Mouse (Mus musculus) layer of hippocampus, adult 18-20 months (tissue): ENCODE results near the gene C1qtnf12. TPM values are rescaled to one million over a fixed set of nuclear protein-coding genes. Genes with fewer than 3 reads are reported as not detected.

Source experiments
- DNase-seq, 2 experiments: peaks; one replicate each; pipeline ENCODE4 v3.0.0; 2022; ENCODE audit warnings: low spot score in 2 of 2
- total RNA-seq, 2 experiments: library from RNA; stranded (reverse); gene quantifications; 2 replicates each; pipeline ENCODE4 v1.2.3; 2021

The C1qtnf12 gene
- total RNA-seq, 2 experiments from 2014 or later = 15.7 to 16.8 TPM

DNA sequence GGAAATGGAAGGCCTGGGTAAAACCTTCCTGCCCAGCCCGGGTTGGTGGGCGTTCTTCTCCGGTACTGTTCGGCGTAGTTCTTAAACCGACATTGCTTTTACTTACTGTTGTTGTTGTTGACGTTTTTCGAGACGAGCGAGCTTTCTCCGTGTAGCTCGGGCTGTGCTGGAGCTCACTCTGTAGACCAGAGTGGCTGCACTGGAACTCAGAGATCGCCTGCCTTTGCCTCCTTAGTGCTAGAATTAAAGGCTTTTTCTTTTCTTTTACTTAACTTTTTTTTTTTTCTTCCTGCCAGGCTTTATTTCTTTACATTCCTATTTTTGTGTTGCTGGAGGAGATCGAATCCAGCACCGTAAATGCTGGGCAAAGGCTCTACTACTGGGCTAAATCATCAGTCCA, 31.5 kb downstream of the C1qtnf12 start:
- DNase-seq = no peak

DNA sequence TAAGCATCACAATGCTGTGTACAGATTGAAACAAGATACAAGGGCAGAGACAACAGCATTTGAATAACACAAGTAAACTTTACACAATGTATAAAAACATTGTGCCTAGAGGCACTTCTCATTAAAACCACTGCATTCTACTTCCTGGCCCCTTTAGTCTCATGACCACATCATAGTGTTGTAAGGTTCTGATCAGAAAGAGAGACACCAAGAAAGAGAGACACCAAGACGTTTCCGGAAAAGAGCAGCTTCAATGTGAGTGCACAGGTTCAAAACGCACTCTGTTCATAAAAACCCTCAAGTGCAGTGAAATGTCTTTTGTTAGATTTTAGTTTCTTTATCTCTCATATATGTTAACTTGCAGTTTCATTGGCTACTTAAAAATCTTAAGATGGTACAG, 42.0 kb downstream of the C1qtnf12 start:
- DNase-seq = no peak

DNA sequence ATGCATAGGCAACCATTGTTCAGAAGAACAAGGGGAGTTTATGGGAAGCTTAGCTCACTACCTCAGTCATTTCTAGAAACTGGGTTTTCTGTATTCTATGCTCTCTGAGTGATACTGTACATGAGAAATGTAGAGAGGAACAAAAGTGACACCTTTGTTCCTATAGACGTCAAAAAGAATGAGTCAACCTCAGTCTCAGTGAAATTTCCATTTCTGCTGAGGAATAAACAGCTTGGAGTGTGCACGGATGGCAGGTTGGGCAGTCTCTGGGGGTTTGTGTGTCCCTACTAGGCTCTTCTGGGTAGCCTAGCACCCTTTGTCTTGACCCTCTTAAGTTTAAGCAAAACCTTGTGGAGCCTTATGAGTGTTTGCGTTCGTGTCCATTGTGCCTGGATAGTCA, 46.3 kb downstream of the C1qtnf12 start:
- no peak for DNase-seq

DNA sequence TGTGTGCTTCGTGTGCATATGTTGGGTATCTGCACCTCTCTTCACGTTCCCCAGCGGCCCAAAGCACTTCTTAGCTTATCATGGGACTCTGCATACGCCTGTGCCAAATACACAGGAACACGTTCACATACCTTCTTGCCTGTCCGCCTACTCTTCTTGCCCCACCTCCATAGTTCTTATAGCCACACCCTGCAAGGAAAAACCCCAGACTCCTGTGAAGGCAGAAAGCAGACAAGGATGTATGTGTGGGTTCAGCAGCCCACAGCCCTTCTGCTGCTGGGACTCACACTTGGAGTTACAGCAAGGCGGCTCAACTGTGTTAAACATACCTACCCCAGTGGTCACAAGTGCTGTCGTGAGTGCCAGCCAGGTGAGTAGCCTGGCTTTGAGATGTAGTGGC, 51.5 kb downstream of the C1qtnf12 start, which contains the start of gene Tnfrsf4:
Gene Tnfrsf4 (plus strand): TSS at position 207 of the 400 bp plus-strand sequence.
- no peak for DNase-seq

DNA sequence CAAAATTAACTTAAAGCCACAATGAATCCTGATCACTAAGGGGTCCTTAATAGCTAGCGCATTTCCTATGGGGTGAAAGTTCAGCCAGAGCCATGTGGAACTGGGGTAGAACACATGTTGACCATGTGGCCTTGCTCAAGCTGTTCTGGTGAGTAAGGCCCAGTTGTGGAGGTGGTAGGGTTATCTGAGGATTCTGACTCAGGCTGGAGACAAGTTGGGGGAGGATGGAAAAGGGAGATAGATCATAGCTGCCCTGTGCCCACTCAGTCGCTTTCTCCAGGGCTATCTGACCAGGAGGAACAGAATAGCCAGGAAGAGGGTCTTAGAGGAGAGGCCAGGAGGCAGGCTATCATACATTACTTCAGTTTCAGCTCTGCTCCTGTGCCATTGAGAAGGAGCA, 52.3 kb downstream of the C1qtnf12 start:
- DNase-seq = no peak

Other genes starting within 250 kb of the C1qtnf12 start
- gene Tmem240, start 227.5 kb upstream of the C1qtnf12 start, total RNA-seq = 10 to 100 TPM; 35.8 to 39.5 TPM
- gene Atad3a, start 201.2 kb upstream of the C1qtnf12 start, total RNA-seq = 10 to 100 TPM; 50.6 to 50.9 TPM
- gene Vwa1, start 187.6 kb upstream of the C1qtnf12 start, total RNA-seq = 10 to 100 TPM; 10.4 to 11.9 TPM
- gene Tmem88b, start 176.4 kb upstream of the C1qtnf12 start, total RNA-seq = 10 to 100 TPM; 25.6 to 30.8 TPM
- gene Ankrd65, start 171.9 kb upstream of the C1qtnf12 start, total RNA-seq = not detected
- 10 to 100 TPM; 74.7 to 91.6 TPM for gene Mrpl20, start 159.4 kb upstream of the C1qtnf12 start, total RNA-seq
- gene Ccnl2, start 149.8 kb upstream of the C1qtnf12 start, total RNA-seq = 10 to 100 TPM; 70.4 to 79.3 TPM
- gene Aurkaip1, start 131.0 kb upstream of the C1qtnf12 start, total RNA-seq = 100 to 1,000 TPM in 1 of 2 experiments, 10 to 100 TPM in 1; 97.4 to 106 TPM
- 1 to 10 TPM; 5.6 to 6.9 TPM for gene Mxra8, start 122.6 kb upstream of the C1qtnf12 start, total RNA-seq
- 10 to 100 TPM; 85.4 to 86.9 TPM for gene Dvl1, start 114.9 kb upstream of the C1qtnf12 start, total RNA-seq
- under 1 TPM; 0.30 to 0.35 TPM for gene Tas1r3, start 99.0 kb upstream of the C1qtnf12 start, total RNA-seq
- 10 to 100 TPM; 31.9 to 33.2 TPM for gene Cptp, start 92.9 kb upstream of the C1qtnf12 start, total RNA-seq
- gene Ints11, start 92.8 kb upstream of the C1qtnf12 start, total RNA-seq = 10 to 100 TPM; 29.0 to 33.8 TPM
- 10 to 100 TPM; 45.8 to 54.9 TPM for gene Pusl1, start 70.5 kb upstream of the C1qtnf12 start, total RNA-seq
- 100 to 1,000 TPM; 105 to 120 TPM for gene Acap3, start 70.5 kb upstream of the C1qtnf12 start, total RNA-seq
- gene Ube2j2, start 18.5 kb upstream of the C1qtnf12 start, total RNA-seq = 10 to 100 TPM; 68.2 to 70.8 TPM
- gene B3galt6, start 30.3 kb downstream of the C1qtnf12 start, total RNA-seq = 10 to 100 TPM in 1 of 2 experiments, 1 to 10 TPM in 1; 9.3 to 10.3 TPM
- gene Sdf4, start 30.6 kb downstream of the C1qtnf12 start, total RNA-seq = 100 to 1,000 TPM; 202 to 203 TPM
- gene Tnfrsf4, start 51.5 kb downstream of the C1qtnf12 start, total RNA-seq = 1 to 10 TPM in 1 of 2 experiments, under 1 TPM in 1; 0.94 to 1.4 TPM
- not detected for gene Tnfrsf18, start 63.8 kb downstream of the C1qtnf12 start, total RNA-seq
- gene Ttll10, start 97.1 kb downstream of the C1qtnf12 start, total RNA-seq = under 1 TPM; 0.33 to 0.35 TPM
- gene 9430015G10Rik, start 147.7 kb downstream of the C1qtnf12 start, total RNA-seq = 10 to 100 TPM; 24.9 to 27.2 TPM
- gene Rnf223, start 168.2 kb downstream of the C1qtnf12 start, total RNA-seq = under 1 TPM; 0.67 to 0.84 TPM
- gene Agrn, start 235.2 kb downstream of the C1qtnf12 start, total RNA-seq = 100 to 1,000 TPM; 118 to 120 TPM
- under 1 TPM in 1 of 2 experiments, not detected in 1; 0.74 TPM for gene Isg15, start 238.5 kb downstream of the C1qtnf12 start, total RNA-seq
- gene AW011738, start 241.0 kb downstream of the C1qtnf12 start, total RNA-seq = 1 to 10 TPM; 5.4 to 6.5 TPM